Mouse (Mus musculus): Measurements from ENCODE around the gene Olfr1333. TPM values are rescaled to one million over a fixed set of nuclear protein-coding genes. Genes with fewer than 3 reads are reported as not detected.
"Not testable (repeated sequence)": the region's sequence is repeated elsewhere in the genome, so short reads cannot be mapped to it uniquely, and the experiment has no call there.

Olfr1333 gene
- not detected in 2 replicates for polyA plus RNA-seq (2015; fragmentation: Nextera tagmentation; extraction: Ambion mirVana)

GRCm38 (mm10) chr4:118836179-118836578 lies at the start of gene Olfr1333:
Gene Olfr1333 (minus strand): TSS chr4:118836279.
- Histone ChIP-seq H3K4me3 (replicated peaks) (no peak within 1 kb of the TSS), H3K9me3 (replicated peaks) (no peaks in the 10 kb centered on the region), H3K36me3 (no peaks in the 10 kb centered on the region), H3K27ac (no peak within 1 kb of the TSS), H3K4me2 (no peak within 1 kb of the TSS), H3K9ac (no peak within 1 kb of the TSS), H3K27me3 (no peaks in the 10 kb centered on the region), H3K4me1 (no peaks in the 10 kb centered on the region)
- ATAC-seq (replicated peaks; ENCODE audit: low FRiP score) = no peak
- 97% methylated on average over 1 of the region's 1 CpGs for WGBS

- Histone ChIP-seq H3K4me2 (no peak overlapping the region), H3K27ac (no peak overlapping the region), H3K36me3 (no peaks in the 10 kb centered on the region), H3K9me3 (replicated peaks) (no peaks in the 10 kb centered on the region), H3K9ac (no peak overlapping the region), H3K4me1 (no peaks in the 10 kb centered on the region), H3K27me3 (no peaks in the 10 kb centered on the region), H3K4me3 (replicated peaks) (no peak overlapping the region)
- ATAC-seq (replicated peaks; ENCODE audit: low FRiP score) = no peak
These were observed 31.5 kb upstream of the Olfr1333 start for GRCm38 (mm10) chr4:118867566-118867965.

GRCm38 (mm10) chr4:118864349-118864748 lies 28.3 kb upstream of the Olfr1333 start, which contains the start of gene Olfr1331:
Gene Olfr1331 (plus strand): TSS chr4:118864649.
- H3K4me3 ChIP-seq (replicated peaks) = no peak within 1 kb of the TSS
- WGBS = 94% methylated on average over 1 of the region's 1 CpGs
- no peaks in the 10 kb centered on the region for H3K4me1 ChIP-seq
- H3K9ac ChIP-seq = no peak within 1 kb of the TSS
- H3K36me3 ChIP-seq = no peaks in the 10 kb centered on the region
- no peaks in the 10 kb centered on the region for H3K9me3 ChIP-seq (replicated peaks)
- no peaks in the 10 kb centered on the region for H3K27me3 ChIP-seq
- no peak for ATAC-seq (replicated peaks; ENCODE audit: low FRiP score)
- H3K27ac ChIP-seq = no peak within 1 kb of the TSS
- no peak within 1 kb of the TSS for H3K4me2 ChIP-seq

- no peak overlapping the region for H3K4me2 ChIP-seq
- no peak overlapping the region for H3K4me3 ChIP-seq (replicated peaks)
- no peak overlapping the region for H3K27ac ChIP-seq
- no peaks in the 10 kb centered on the region for H3K36me3 ChIP-seq
- 73% methylated on average over 4 of the region's 4 CpGs for WGBS
- no peaks in the 10 kb centered on the region for H3K4me1 ChIP-seq
- ATAC-seq (replicated peaks; ENCODE audit: low FRiP score) = no peak
- no peak overlapping the region for H3K9ac ChIP-seq
- H3K27me3 ChIP-seq = no peaks in the 10 kb centered on the region
- H3K9me3 ChIP-seq (replicated peaks) = no peaks in the 10 kb centered on the region
These were observed 26.6 kb upstream of the Olfr1333 start for GRCm38 (mm10) chr4:118862704-118863103.

GRCm38 (mm10) chr4:118861791-118862190 lies 25.7 kb upstream of the Olfr1333 start:
- Histone ChIP-seq H3K27ac (no peak overlapping the region), H3K4me2 (no peak overlapping the region), H3K9ac (no peak overlapping the region), H3K27me3 (no peaks in the 10 kb centered on the region), H3K9me3 (replicated peaks) (no peaks in the 10 kb centered on the region), H3K4me1 (no peaks in the 10 kb centered on the region), H3K36me3 (no peaks in the 10 kb centered on the region), H3K4me3 (replicated peaks) (no peak overlapping the region)
- ATAC-seq (replicated peaks; ENCODE audit: low FRiP score) = no peak
- 89% methylated on average over 1 of the region's 1 CpGs for WGBS

- Histone ChIP-seq H3K9me3 (replicated peaks) (no peaks in the 10 kb centered on the region), H3K27me3 (no peaks in the 10 kb centered on the region), H3K27ac (no peak overlapping the region), H3K36me3 (no peaks in the 10 kb centered on the region), H3K4me3 (replicated peaks) (no peak overlapping the region), H3K4me2 (no peak overlapping the region), H3K9ac (no peak overlapping the region), H3K4me1 (no peaks in the 10 kb centered on the region)
- no peak for ATAC-seq (replicated peaks; ENCODE audit: low FRiP score)
- WGBS = 88% methylated on average over 1 of the region's 1 CpGs
These were observed 17.2 kb downstream of the Olfr1333 start for GRCm38 (mm10) chr4:118818921-118819320.

- no peak within 1 kb of the TSS for H3K4me3 ChIP-seq (replicated peaks)
- no peaks in the 10 kb centered on the region for H3K27me3 ChIP-seq
- no peaks in the 10 kb centered on the region for H3K36me3 ChIP-seq
- no peaks in the 10 kb centered on the region for H3K4me1 ChIP-seq
- no peak within 1 kb of the TSS for H3K4me2 ChIP-seq
- 90% methylated on average over 4 of the region's 4 CpGs for WGBS
- no peak within 1 kb of the TSS for H3K9ac ChIP-seq
- no peak for ATAC-seq (replicated peaks; ENCODE audit: low FRiP score)
- no peaks in the 10 kb centered on the region for H3K9me3 ChIP-seq (replicated peaks)
- no peak within 1 kb of the TSS for H3K27ac ChIP-seq
These were observed 26.2 kb downstream of the Olfr1333 start, which contains the start of gene Olfr1335 for GRCm38 (mm10) chr4:118809844-118810243. Gene Olfr1335 (minus strand): TSS chr4:118809944.

GRCm38 (mm10) chr4:118792796-118793195 lies 43.3 kb downstream of the Olfr1333 start:
- not testable (repeated sequence) for H3K9me3 ChIP-seq (replicated peaks); H3K4me1 ChIP-seq; H3K27ac ChIP-seq; H3K36me3 ChIP-seq; H3K4me3 ChIP-seq (replicated peaks); H3K9ac ChIP-seq; ATAC-seq (replicated peaks; ENCODE audit: low FRiP score); H3K4me2 ChIP-seq; H3K27me3 ChIP-seq

- no peak for ATAC-seq (replicated peaks; ENCODE audit: low FRiP score)
These were observed 53.6 kb downstream of the Olfr1333 start, which contains the start of gene Olfr1337 for GRCm38 (mm10) chr4:118782486-118782885. Gene Olfr1337 (minus strand): TSS chr4:118782586.

More at GRCm38 (mm10) chr4:118782486-118782885, 53.6 kb downstream of the Olfr1333 start, which contains the start of gene Olfr1337:
- Histone ChIP-seq H3K4me3 (replicated peaks) (no peak within 1 kb of the TSS), H3K4me1 (no peaks in the 10 kb centered on the region), H3K9me3 (replicated peaks) (no peaks in the 10 kb centered on the region), H3K36me3 (no peaks in the 10 kb centered on the region), H3K27me3 (no peaks in the 10 kb centered on the region), H3K27ac (no peak within 1 kb of the TSS), H3K4me2 (no peak within 1 kb of the TSS), H3K9ac (no peak within 1 kb of the TSS)
- WGBS = 72% methylated on average over 2 of the region's 2 CpGs

Other genes starting within 250 kb of the Olfr1333 start
- gene Cfap57, start 215.5 kb downstream of the Olfr1333 start, polyA plus RNA-seq (2015; fragmentation: Nextera tagmentation; extraction: Ambion mirVana) = 0.21 and 0.22 TPM in 2 replicates
- 148 and 163 TPM in 2 replicates for gene Ebna1bp2, start 215.5 kb downstream of the Olfr1333 start, polyA plus RNA-seq (2015; fragmentation: Nextera tagmentation; extraction: Ambion mirVana)
- not detected in 2 replicates for gene Olfr62, start 177.3 kb downstream of the Olfr1333 start, polyA plus RNA-seq (2015; fragmentation: Nextera tagmentation; extraction: Ambion mirVana)
- 0.09 and 0.23 TPM in 2 replicates for gene Olfr1342, start 143.5 kb downstream of the Olfr1333 start, polyA plus RNA-seq (2015; fragmentation: Nextera tagmentation; extraction: Ambion mirVana)
- gene Olfr1341, start 132.8 kb downstream of the Olfr1333 start, polyA plus RNA-seq (2015; fragmentation: Nextera tagmentation; extraction: Ambion mirVana) = not detected in 2 replicates
- gene Olfr1340, start 116.1 kb downstream of the Olfr1333 start, polyA plus RNA-seq (2015; fragmentation: Nextera tagmentation; extraction: Ambion mirVana) = not detected in 2 replicates
- not detected in 2 replicates for gene Olfr1339, start 104.1 kb downstream of the Olfr1333 start, polyA plus RNA-seq (2015; fragmentation: Nextera tagmentation; extraction: Ambion mirVana)
- gene Olfr1338, start 77.5 kb downstream of the Olfr1333 start, polyA plus RNA-seq (2015; fragmentation: Nextera tagmentation; extraction: Ambion mirVana) = not detected in 2 replicates
- gene Olfr1337, start 53.7 kb downstream of the Olfr1333 start, polyA plus RNA-seq (2015; fragmentation: Nextera tagmentation; extraction: Ambion mirVana) = not detected in 2 replicates
- not detected in 2 replicates for gene Olfr1335, start 26.3 kb downstream of the Olfr1333 start, polyA plus RNA-seq (2015; fragmentation: Nextera tagmentation; extraction: Ambion mirVana)
- not detected in 2 replicates for gene Olfr1331, start 28.4 kb upstream of the Olfr1333 start, polyA plus RNA-seq (2015; fragmentation: Nextera tagmentation; extraction: Ambion mirVana)
- not detected in 2 replicates for gene Olfr1330, start 52.3 kb upstream of the Olfr1333 start, polyA plus RNA-seq (2015; fragmentation: Nextera tagmentation; extraction: Ambion mirVana)
- not detected in 2 replicates for gene Olfr1329, start 81.2 kb upstream of the Olfr1333 start, polyA plus RNA-seq (2015; fragmentation: Nextera tagmentation; extraction: Ambion mirVana)
- not detected in 2 replicates for gene Olfr1328, start 102.3 kb upstream of the Olfr1333 start, polyA plus RNA-seq (2015; fragmentation: Nextera tagmentation; extraction: Ambion mirVana)
- not detected in 2 replicates for gene Lao1, start 125.3 kb upstream of the Olfr1333 start, polyA plus RNA-seq (2015; fragmentation: Nextera tagmentation; extraction: Ambion mirVana)